Mouse (Mus musculus) G1E (cell line): Measurements from ENCODE around the gene Tpp1.

Experiments used
- CTCF ChIP-seq: IDR thresholded peaks from 2 replicates; pipeline ENCODE4 v1.5.1; 2012; ENCODE audit warnings: low read depth, low read length, inconsistent platforms, mixed read lengths
- GATA1 ChIP-seq: IDR thresholded peaks from 2 replicates; pipeline ENCODE4 v1.6.1; 2012; ENCODE audit warnings: borderline replicate concordance, low read length, inconsistent platforms, mixed read lengths
- GATA2 ChIP-seq: IDR thresholded peaks from 2 replicates; pipeline ENCODE4 v1.6.1; 2012; ENCODE audit warnings: low read depth, low read length, inconsistent platforms, borderline replicate concordance
- POLR2AphosphoS5 ChIP-seq: IDR thresholded peaks from 2 replicates; pipeline ENCODE4 v1.6.1; 2012; ENCODE audit warnings: low read depth, low read length, inconsistent platforms; ENCODE audit not compliant: insufficient replicate concordance
- TAL1 ChIP-seq: conservative IDR thresholded peaks from 2 replicates; pipeline ENCODE4 v1.6.1; 2012; ENCODE audit warnings: low read depth, low read length, inconsistent platforms, mixed read lengths

GRCm38 (mm10) chr7:105740851-105741250 lies 11.2 kb downstream of the Tpp1 start:
- TF ChIP-seq CTCF (no peak), GATA1 (no peak), POLR2AphosphoS5 (no peak), TAL1 (no peak), GATA2 (no peak)
